Mouse (Mus musculus) forebrain, embryonic 11.5 days (tissue): ENCODE measurements around the gene Neurl1a. TPM values are rescaled to one million over a fixed set of nuclear protein-coding genes. Genes with fewer than 3 reads are reported as not detected.

Experiments used
- ATAC-seq: fragments of 200-750 bp; cut with Nextera tagmentation; replicated peaks from 2 replicates; pipeline ENCODE4 v1.8.0; 2017; ENCODE audit warnings: moderate TSS enrichment; ENCODE audit not compliant: low FRiP score
- DNase-seq: peaks from one replicate; pipeline ENCODE4 v3.0.0-alpha.2; 2017; ENCODE audit warnings: low spot score
- H3K27ac ChIP-seq: fragments of 300-500 bp; sonication (generic); 2 replicates; pipeline ENCODE4 v1.5.1; 2014; ENCODE audit warnings: low read depth, low read length
- H3K27me3 ChIP-seq: fragments of 300-500 bp; sonication (generic); 2 replicates; pipeline ENCODE4 v1.6.1; 2014; ENCODE audit warnings: mild to moderate bottlenecking, low read length, mixed read lengths; ENCODE audit not compliant: control insufficient read depth, insufficient read depth
- H3K36me3 ChIP-seq: fragments of 300-500 bp; sonication (generic); 2 replicates; pipeline ENCODE4 v1.6.1; 2014; ENCODE audit warnings: mild to moderate bottlenecking, low read length, moderate library complexity, mixed read lengths; ENCODE audit not compliant: control insufficient read depth, insufficient read depth
- H3K4me1 ChIP-seq: fragments of 300-500 bp; sonication (generic); replicated peaks from 2 replicates; pipeline ENCODE4 v1.6.1; 2014; ENCODE audit warnings: low read length, mixed read lengths; ENCODE audit not compliant: control insufficient read depth, insufficient read depth
- H3K4me2 ChIP-seq: fragments of 300-500 bp; sonication (generic); 2 replicates; pipeline ENCODE4 v1.6.1; 2014; ENCODE audit warnings: low read depth, mild to moderate bottlenecking, low read length, moderate library complexity, mixed read lengths; ENCODE audit not compliant: severe bottlenecking
- H3K4me3 ChIP-seq: fragments of 300-500 bp; sonication (generic); 2 replicates; pipeline ENCODE4 v1.5.1; 2014; ENCODE audit warnings: low read depth, low read length
- H3K9ac ChIP-seq: fragments of 300-500 bp; sonication (generic); 2 replicates; pipeline ENCODE4 v1.6.1; 2014; ENCODE audit warnings: low read length
- H3K9me3 ChIP-seq: fragments of 300-500 bp; sonication (generic); 2 replicates; pipeline ENCODE4 v1.6.1; 2016; ENCODE audit warnings: low read length, mixed read lengths; ENCODE audit not compliant: control insufficient read depth
- WGBS: fragments of 180-500 bp; shearing (Covaris S2); extraction: QIAGEN DNeasy Blood & Tissue Kit; methylation state at CpG from one replicate; pipeline ENCODE4 v1.1.7; 2014; 5-methylcytosine and 5-hydroxymethylcytosine counted together
- polyA plus RNA-seq: library from polyadenylated mRNA; unstranded; fragments of >200 nt; fragmentation: Nextera tagmentation; extraction: Ambion mirVana; gene quantifications from 2 replicates; pipeline ENCODE4 v1.2.1, GENCODE M21; 2014

Neurl1a gene
- polyA plus RNA-seq, 1 experiment from 2014 or later: 3.7 TPM

GRCm38 (mm10) chr19:47221500-47222153 is 43.0 kb downstream of the Neurl1a start:
- Histone ChIP-seq H3K36me3 (no peaks in the 10 kb centered on the region), H3K4me1 (no peaks in the 10 kb centered on the region), H3K27ac (no peak overlapping the region), H3K27me3 (no peaks in the 10 kb centered on the region), H3K4me2 (no peak overlapping the region), H3K4me3 (no peak overlapping the region), H3K9ac (no peak overlapping the region), H3K9me3 (no peaks in the 10 kb centered on the region)
- DNase-seq (no peak), ATAC-seq (no peak)
- WGBS: 83% methylated on average over 7 of the region's 7 CpGs

GRCm38 (mm10) chr19:47222154-47222840 is 43.7 kb downstream of the Neurl1a start:
- Histone ChIP-seq H3K27me3 (no peaks in the 10 kb centered on the region), H3K4me1 (no peaks in the 10 kb centered on the region), H3K4me3 (no peak overlapping the region), H3K36me3 (no peaks in the 10 kb centered on the region), H3K4me2 (no peak overlapping the region), H3K27ac (no peak overlapping the region), H3K9ac (no peak overlapping the region), H3K9me3 (no peaks in the 10 kb centered on the region)
- DNase-seq: no peak
- no peak for ATAC-seq
- WGBS: 92% methylated on average over 8 of the region's 8 CpGs

- 79% methylated on average over 15 of the region's 15 CpGs for WGBS
- no peaks in the 10 kb centered on the region for H3K36me3 ChIP-seq
- H3K27me3 ChIP-seq: no peaks in the 10 kb centered on the region
- no peaks in the 10 kb centered on the region for H3K9me3 ChIP-seq
- H3K9ac ChIP-seq: no peak overlapping the region
- no peak overlapping the region for H3K4me3 ChIP-seq
- no peak overlapping the region for H3K27ac ChIP-seq
- H3K4me2 ChIP-seq: no peak overlapping the region
- DNase-seq (no peak), ATAC-seq (no peak)
- H3K4me1 ChIP-seq: no peaks in the 10 kb centered on the region
Observed at GRCm38 (mm10) chr19:47222841-47223557, 44.4 kb downstream of the Neurl1a start.

- Histone ChIP-seq H3K27ac (no peak overlapping the region), H3K4me2 (no peak overlapping the region), H3K4me1 (peaks cover 2% of the 10 kb centered on the region; the same call in 1 of the 2 replicates), H3K4me3 (no peak overlapping the region), H3K36me3 (no peaks in the 10 kb centered on the region), H3K9me3 (no peaks in the 10 kb centered on the region), H3K27me3 (no peaks in the 10 kb centered on the region), H3K9ac (no peak overlapping the region)
- 80% methylated on average over 4 of the region's 4 CpGs for WGBS
- no peak for DNase-seq
- ATAC-seq: no peak
Observed at GRCm38 (mm10) chr19:47224743-47225142, 46.1 kb downstream of the Neurl1a start.

- DNase-seq: no peak
- 85% methylated on average over 5 of the region's 5 CpGs for WGBS
Observed at GRCm38 (mm10) chr19:47225791-47226190, 47.2 kb downstream of the Neurl1a start.

GRCm38 (mm10) chr19:47228725-47229252 is 50.2 kb downstream of the Neurl1a start:
- no peak overlapping the region for H3K4me3 ChIP-seq
- H3K4me2 ChIP-seq: peak overlapping the region; percentile 26
- no peaks in the 10 kb centered on the region for H3K27me3 ChIP-seq
- no peak overlapping the region for H3K27ac ChIP-seq
- H3K36me3 ChIP-seq: no peaks in the 10 kb centered on the region
- WGBS: 6% methylated on average over 17 of the region's 17 CpGs
- DNase-seq (no peak), ATAC-seq (no peak)
- no peaks in the 10 kb centered on the region for H3K9me3 ChIP-seq
- no peak overlapping the region; the same call in 1 of the 2 replicates for H3K9ac ChIP-seq
- peaks cover 2% of the 10 kb centered on the region; the same call in 1 of the 2 replicates for H3K4me1 ChIP-seq

More at GRCm38 (mm10) chr19:47225791-47226190, 47.2 kb downstream of the Neurl1a start:
- Histone ChIP-seq H3K4me1 (peaks cover 2% of the 10 kb centered on the region; the same call in 1 of the 2 replicates), H3K9me3 (no peaks in the 10 kb centered on the region), H3K9ac (no peak overlapping the region), H3K36me3 (no peaks in the 10 kb centered on the region), H3K27ac (no peak overlapping the region), H3K27me3 (no peaks in the 10 kb centered on the region), H3K4me3 (no peak overlapping the region), H3K4me2 (no peak overlapping the region)
- no peak for ATAC-seq

- H3K4me3 ChIP-seq: no peak overlapping the region
- H3K36me3 ChIP-seq: no peaks in the 10 kb centered on the region
- no peaks in the 10 kb centered on the region for H3K9me3 ChIP-seq
- no peaks in the 10 kb centered on the region for H3K27me3 ChIP-seq
- H3K9ac ChIP-seq: no peak overlapping the region
- no peak overlapping the region for H3K27ac ChIP-seq
- ATAC-seq (no peak), DNase-seq (no peak)
- no peak overlapping the region for H3K4me2 ChIP-seq
- 81% methylated on average over 5 of the region's 5 CpGs for WGBS
- peaks cover 2% of the 10 kb centered on the region; the same call in 1 of the 2 replicates for H3K4me1 ChIP-seq
Observed at GRCm38 (mm10) chr19:47229461-47229860, 50.8 kb downstream of the Neurl1a start.

- Histone ChIP-seq H3K4me1 (peaks cover 2% of the 10 kb centered on the region; the same call in 1 of the 2 replicates), H3K4me2 (no peak overlapping the region), H3K27ac (no peak overlapping the region), H3K36me3 (no peaks in the 10 kb centered on the region), H3K9ac (no peak overlapping the region), H3K27me3 (no peaks in the 10 kb centered on the region), H3K9me3 (no peaks in the 10 kb centered on the region), H3K4me3 (no peak overlapping the region)
- DNase-seq: no peak
- 93% methylated on average over 7 of the region's 7 CpGs for WGBS
- no peak for ATAC-seq
Observed at GRCm38 (mm10) chr19:47230082-47230481, 51.5 kb downstream of the Neurl1a start.
